Mouse (Mus musculus): ENCODE measurements at regions not wholly inside any gene's neighbourhood (a gene's known extent, or its start where the extent isn't known, plus 50 kb on each side); places are given as distances from the start of the nearest gene placed in this dataset.

DNA sequence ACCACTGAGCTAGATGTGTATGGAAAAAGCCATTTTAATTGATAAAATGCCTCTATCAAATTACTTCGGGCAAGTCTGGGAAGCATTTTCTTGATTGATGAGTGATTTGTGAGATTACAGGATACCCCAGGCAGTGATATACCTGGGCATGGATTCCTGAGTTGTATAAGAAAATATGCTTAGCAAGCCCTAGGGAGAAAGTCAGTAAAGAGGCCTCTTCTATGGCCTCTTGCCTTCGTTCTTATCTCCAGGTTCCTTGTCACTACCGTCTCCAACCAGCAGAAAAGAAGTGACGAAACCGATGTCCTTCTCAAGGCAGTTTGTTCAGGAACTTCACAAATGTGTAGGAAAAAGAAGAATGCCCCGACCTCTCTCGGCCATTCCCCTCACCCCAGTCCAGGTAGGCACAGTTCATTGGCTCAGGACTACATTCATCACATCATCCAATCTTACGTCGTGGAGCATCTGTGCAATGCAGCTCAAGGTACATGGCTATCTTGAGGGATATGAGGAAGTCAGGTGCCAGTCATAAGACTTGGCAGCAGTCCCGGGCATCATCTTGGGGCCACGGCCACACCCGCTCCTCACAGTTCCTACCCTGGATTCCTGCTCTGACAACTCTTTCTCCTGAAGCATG lies 310.2 kb downstream of the Cdh11 start:
- no peak overlapping the region for H3K4me2 ChIP-seq
- no peaks in the 10 kb centered on the region for H3K4me1 ChIP-seq (ENCODE audit: control insufficient read depth, insufficient read depth, low read length)
- WGBS: 89% methylated on average over 12 of the region's 12 CpGs
- no peaks in the 10 kb centered on the region for H3K9me3 ChIP-seq (ENCODE audit: control insufficient read depth, low read length)
- no peak overlapping the region for H3K27ac ChIP-seq (ENCODE audit: low read depth, low read length)
- no peaks in the 10 kb centered on the region for H3K36me3 ChIP-seq (ENCODE audit: control insufficient read depth, insufficient read depth, low read length)
- ATAC-seq (ENCODE audit: low FRiP score) (no peak), DNase-seq (ENCODE audit: low spot score, missing footprints) (no peak)
- H3K27me3 ChIP-seq (ENCODE audit: control insufficient read depth, insufficient read depth, low read length): no peaks in the 10 kb centered on the region
- no peak overlapping the region for H3K4me3 ChIP-seq (ENCODE audit: low read depth, low read length)
- H3K9ac ChIP-seq (ENCODE audit: low read length): no peak overlapping the region

DNA sequence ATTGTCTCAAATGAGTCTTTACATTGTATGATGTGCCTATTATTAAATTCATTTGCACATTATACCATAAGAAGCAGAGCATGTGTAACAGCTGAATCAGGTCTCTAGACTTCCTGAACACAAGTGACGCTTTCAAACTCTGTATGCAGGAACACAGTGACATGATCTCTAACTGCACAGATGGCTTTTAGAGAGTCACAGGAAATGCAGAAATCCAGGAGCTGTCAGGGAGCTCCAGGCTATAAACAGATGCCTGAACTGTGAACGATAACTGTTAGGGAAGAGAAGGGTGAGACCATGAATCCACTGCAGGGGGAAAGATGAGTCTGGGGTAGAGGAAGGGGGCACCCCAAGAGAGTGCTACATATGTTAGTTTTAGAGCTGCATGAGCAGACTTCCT lies 311.2 kb downstream of the Cdh11 start:
- no peak for ATAC-seq (ENCODE audit: low FRiP score)
- no peak overlapping the region for H3K9ac ChIP-seq (ENCODE audit: low read length)
- no peak for DNase-seq (ENCODE audit: low spot score, missing footprints)
- 95% methylated on average over 2 of the region's 2 CpGs for WGBS
- no peak overlapping the region for H3K4me3 ChIP-seq (ENCODE audit: low read depth, low read length)
- H3K27me3 ChIP-seq (ENCODE audit: control insufficient read depth, insufficient read depth, low read length): no peaks in the 10 kb centered on the region
- no peaks in the 10 kb centered on the region for H3K9me3 ChIP-seq (ENCODE audit: control insufficient read depth, low read length)
- H3K27ac ChIP-seq (ENCODE audit: low read depth, low read length): no peak overlapping the region
- no peaks in the 10 kb centered on the region for H3K4me1 ChIP-seq (ENCODE audit: control insufficient read depth, insufficient read depth, low read length)
- no peak overlapping the region for H3K4me2 ChIP-seq
- H3K36me3 ChIP-seq (ENCODE audit: control insufficient read depth, insufficient read depth, low read length): no peaks in the 10 kb centered on the region

DNA sequence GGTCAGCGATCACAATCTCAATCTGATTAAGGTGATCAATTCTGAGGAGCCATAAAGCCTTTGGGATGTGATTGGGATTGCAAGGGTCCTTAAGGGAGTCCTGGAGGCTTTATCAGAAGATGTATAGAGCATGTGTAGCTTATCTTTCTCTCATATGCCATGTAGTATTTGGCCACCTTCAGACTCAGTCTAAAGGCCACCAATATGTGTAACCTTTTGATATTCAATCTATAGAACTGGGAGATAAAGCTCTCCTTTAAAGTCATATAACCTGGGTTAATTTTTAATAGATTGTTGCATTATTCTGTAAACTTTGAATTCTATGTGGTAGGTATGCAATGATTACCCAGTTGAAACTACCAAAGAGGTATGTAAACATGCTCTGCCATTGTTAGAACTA lies 314.1 kb downstream of the Cdh11 start:
- H3K27ac ChIP-seq (ENCODE audit: low read depth, low read length): no peak overlapping the region
- H3K36me3 ChIP-seq (ENCODE audit: control insufficient read depth, insufficient read depth, low read length): no peaks in the 10 kb centered on the region
- ATAC-seq (ENCODE audit: low FRiP score): no peak
- 91% methylated on average over 1 of the region's 1 CpGs for WGBS
- no peaks in the 10 kb centered on the region for H3K27me3 ChIP-seq (ENCODE audit: control insufficient read depth, insufficient read depth, low read length)
- H3K4me3 ChIP-seq (ENCODE audit: low read depth, low read length): no peak overlapping the region
- no peak overlapping the region for H3K9ac ChIP-seq (ENCODE audit: low read length)
- H3K4me2 ChIP-seq: no peak overlapping the region
- H3K4me1 ChIP-seq (ENCODE audit: control insufficient read depth, insufficient read depth, low read length): no peaks in the 10 kb centered on the region
- H3K9me3 ChIP-seq (ENCODE audit: control insufficient read depth, low read length): no peaks in the 10 kb centered on the region
- DNase-seq (ENCODE audit: low spot score, missing footprints): no peak

- no peaks in the 10 kb centered on the region for H3K4me1 ChIP-seq (ENCODE audit: control insufficient read depth, insufficient read depth, low read length)
- DNase-seq (ENCODE audit: low spot score, missing footprints) (no peak), ATAC-seq (ENCODE audit: low FRiP score) (no peak)
- H3K9me3 ChIP-seq (ENCODE audit: control insufficient read depth, low read length): no peaks in the 10 kb centered on the region
- WGBS: 91% methylated on average over 2 of the region's 2 CpGs
- no peak overlapping the region for H3K9ac ChIP-seq (ENCODE audit: low read length)
- no peaks in the 10 kb centered on the region for H3K36me3 ChIP-seq (ENCODE audit: control insufficient read depth, insufficient read depth, low read length)
- no peak overlapping the region for H3K4me2 ChIP-seq
- H3K27ac ChIP-seq (ENCODE audit: low read depth, low read length): no peak overlapping the region
- no peaks in the 10 kb centered on the region for H3K27me3 ChIP-seq (ENCODE audit: control insufficient read depth, insufficient read depth, low read length)
- no peak overlapping the region for H3K4me3 ChIP-seq (ENCODE audit: low read depth, low read length)
These were observed 322.8 kb downstream of the Cdh11 start for GRCm38 (mm10) chr8:102462601-102463000.

DNA sequence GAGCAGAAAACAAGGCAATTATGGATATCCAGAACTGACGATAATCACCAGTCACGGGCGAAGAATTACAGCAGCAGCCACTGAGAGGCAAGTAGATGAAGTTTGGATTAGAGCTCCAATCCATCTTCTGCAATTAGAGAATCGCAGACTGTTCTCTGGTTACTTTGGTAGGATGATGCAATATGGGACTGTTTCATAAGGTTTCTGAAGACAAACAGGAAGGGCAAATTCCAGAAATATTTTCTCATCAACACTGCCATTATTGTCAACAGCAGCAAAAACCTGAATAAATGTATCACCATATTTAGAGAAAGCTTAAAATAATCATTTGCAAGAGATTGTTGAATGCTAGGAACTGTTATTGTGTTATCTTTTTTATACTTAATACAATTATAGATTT lies 342.4 kb downstream of the Cdh11 start:
- H3K4me2 ChIP-seq: no peak overlapping the region
- DNase-seq (ENCODE audit: low spot score, missing footprints) (peak; percentile 45), ATAC-seq (ENCODE audit: low FRiP score) (no peak)
- H3K36me3 ChIP-seq (ENCODE audit: control insufficient read depth, insufficient read depth, low read length): no peaks in the 10 kb centered on the region
- no peak overlapping the region for H3K4me3 ChIP-seq (ENCODE audit: low read depth, low read length)
- H3K9me3 ChIP-seq (ENCODE audit: control insufficient read depth, low read length): no peaks in the 10 kb centered on the region
- H3K27ac ChIP-seq (ENCODE audit: low read depth, low read length): no peak overlapping the region
- no peak overlapping the region for H3K9ac ChIP-seq (ENCODE audit: low read length)
- WGBS: 94% methylated on average over 4 of the region's 4 CpGs
- no peaks in the 10 kb centered on the region for H3K27me3 ChIP-seq (ENCODE audit: control insufficient read depth, insufficient read depth, low read length)
- no peaks in the 10 kb centered on the region for H3K4me1 ChIP-seq (ENCODE audit: control insufficient read depth, insufficient read depth, low read length)

- no peak for DNase-seq (ENCODE audit: low spot score, missing footprints)
- H3K4me1 ChIP-seq (ENCODE audit: control insufficient read depth, insufficient read depth, low read length): no peaks in the 10 kb centered on the region
- H3K9me3 ChIP-seq (ENCODE audit: control insufficient read depth, low read length): no peaks in the 10 kb centered on the region
- H3K36me3 ChIP-seq (ENCODE audit: control insufficient read depth, insufficient read depth, low read length): no peaks in the 10 kb centered on the region
- WGBS: 83% methylated on average over 2 of the region's 2 CpGs
- H3K9ac ChIP-seq (ENCODE audit: low read length): no peak overlapping the region
- no peak overlapping the region for H3K27ac ChIP-seq (ENCODE audit: low read depth, low read length)
- H3K4me3 ChIP-seq (ENCODE audit: low read depth, low read length): no peak overlapping the region
- H3K27me3 ChIP-seq (ENCODE audit: control insufficient read depth, insufficient read depth, low read length): no peaks in the 10 kb centered on the region
- no peak for ATAC-seq (ENCODE audit: low FRiP score)
- H3K4me2 ChIP-seq: no peak overlapping the region
These were observed 363.6 kb downstream of the Cdh11 start for GRCm38 (mm10) chr8:102421828-102422227.

GRCm38 (mm10) chr8:102414931-102415330 lies 370.5 kb downstream of the Cdh11 start:
- 81% methylated on average over 4 of the region's 4 CpGs for WGBS
- H3K27me3 ChIP-seq (ENCODE audit: control insufficient read depth, insufficient read depth, low read length): no peaks in the 10 kb centered on the region
- no peak overlapping the region for H3K9ac ChIP-seq (ENCODE audit: low read length)
- no peak overlapping the region for H3K4me2 ChIP-seq
- no peak for ATAC-seq (ENCODE audit: low FRiP score)
- H3K27ac ChIP-seq (ENCODE audit: low read depth, low read length): no peak overlapping the region
- no peak overlapping the region for H3K4me3 ChIP-seq (ENCODE audit: low read depth, low read length)
- no peaks in the 10 kb centered on the region for H3K36me3 ChIP-seq (ENCODE audit: control insufficient read depth, insufficient read depth, low read length)
- no peak for DNase-seq (ENCODE audit: low spot score, missing footprints)
- H3K9me3 ChIP-seq (ENCODE audit: control insufficient read depth, low read length): no peaks in the 10 kb centered on the region
- no peaks in the 10 kb centered on the region for H3K4me1 ChIP-seq (ENCODE audit: control insufficient read depth, insufficient read depth, low read length)

DNA sequence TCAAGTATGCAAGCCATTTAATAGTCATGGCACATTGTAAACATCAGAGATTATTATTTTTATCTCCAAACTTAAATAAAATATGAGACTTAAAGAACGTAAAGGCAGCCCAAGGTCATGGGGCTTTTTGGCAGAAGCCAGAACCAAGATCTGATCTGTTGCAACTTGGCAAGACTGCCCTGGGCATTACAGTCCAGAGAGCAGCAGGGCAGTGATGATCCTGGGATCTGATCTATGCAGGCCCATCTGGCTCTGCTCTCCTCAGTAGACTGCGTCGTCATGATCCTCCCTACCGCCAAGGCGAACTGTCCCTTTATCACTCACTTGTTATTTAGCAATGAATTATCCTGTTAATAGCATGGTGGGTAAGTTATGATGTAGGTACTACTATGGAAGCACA lies 372.0 kb downstream of the Cdh11 start:
- 94% methylated on average over 5 of the region's 5 CpGs for WGBS
- ATAC-seq (ENCODE audit: low FRiP score): no peak

DNA sequence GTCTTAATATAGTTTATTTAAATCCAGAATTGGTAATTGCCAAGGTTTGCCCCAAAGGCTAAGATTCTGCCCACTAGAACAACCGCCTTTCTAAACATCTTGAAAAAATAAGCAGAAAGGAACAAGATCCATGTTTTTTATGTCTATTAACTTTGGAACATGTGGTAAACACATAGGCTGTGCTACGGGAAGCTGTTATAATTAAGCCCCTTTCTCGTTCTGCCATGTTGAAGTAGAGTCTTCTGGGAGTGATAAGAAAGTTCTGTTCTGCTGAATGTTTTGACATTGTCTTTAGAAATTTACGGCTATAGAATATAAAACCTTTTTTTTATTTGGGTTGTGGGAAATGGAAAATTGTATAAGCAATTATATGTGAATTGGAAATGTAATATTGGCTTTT lies 397.9 kb downstream of the Cdh11 start:
- Histone ChIP-seq H3K27ac (ENCODE audit: low read depth, low read length) (no peak overlapping the region), H3K4me3 (ENCODE audit: low read depth, low read length) (no peak overlapping the region), H3K9ac (ENCODE audit: low read length) (no peak overlapping the region), H3K4me1 (ENCODE audit: control insufficient read depth, insufficient read depth, low read length) (no peaks in the 10 kb centered on the region), H3K4me2 (no peak overlapping the region), H3K36me3 (ENCODE audit: control insufficient read depth, insufficient read depth, low read length) (no peaks in the 10 kb centered on the region), H3K9me3 (ENCODE audit: control insufficient read depth, low read length) (no peaks in the 10 kb centered on the region), H3K27me3 (ENCODE audit: control insufficient read depth, insufficient read depth, low read length) (no peaks in the 10 kb centered on the region)
- no peak for DNase-seq (ENCODE audit: low spot score, missing footprints)
- 87% methylated on average over 4 of the region's 4 CpGs for WGBS
- ATAC-seq (ENCODE audit: low FRiP score): no peak

More for the DNA sequence above, 372.0 kb downstream of the Cdh11 start:
- Histone ChIP-seq H3K9me3 (ENCODE audit: control insufficient read depth, low read length) (no peaks in the 10 kb centered on the region), H3K27ac (ENCODE audit: low read depth, low read length) (no peak overlapping the region), H3K4me2 (no peak overlapping the region), H3K36me3 (ENCODE audit: control insufficient read depth, insufficient read depth, low read length) (no peaks in the 10 kb centered on the region), H3K4me3 (ENCODE audit: low read depth, low read length) (no peak overlapping the region), H3K27me3 (ENCODE audit: control insufficient read depth, insufficient read depth, low read length) (no peaks in the 10 kb centered on the region), H3K4me1 (ENCODE audit: control insufficient read depth, insufficient read depth, low read length) (no peaks in the 10 kb centered on the region), H3K9ac (ENCODE audit: low read length) (no peak overlapping the region)
- DNase-seq (ENCODE audit: low spot score, missing footprints): no peak

Data from midbrain, embryonic 11.5 days (tissue).